Mouse (Mus musculus): Measurements from ENCODE around the gene Dlg1. TPM values are rescaled to one million over a fixed set of nuclear protein-coding genes. Genes with fewer than 3 reads are reported as not detected.
"Not testable (repeated sequence)": the region's sequence is repeated elsewhere in the genome, so short reads cannot be mapped to it uniquely, and the experiment has no call there.

Dlg1 gene
- total RNA-seq, 4 experiments from 2014 or later: 79.4 to 105 (median 85.4) TPM

- no peak for DNase-seq
These were observed 5.7 kb upstream of the Dlg1 start for GRCm38 (mm10) chr16:31657502-31657901.

GRCm38 (mm10) chr16:31658539-31659334 lies 4.5 kb upstream of the Dlg1 start:
- no peak for DNase-seq

- no peak for DNase-seq
These were observed 3.8 kb upstream of the Dlg1 start for GRCm38 (mm10) chr16:31659453-31659852.

DNA sequence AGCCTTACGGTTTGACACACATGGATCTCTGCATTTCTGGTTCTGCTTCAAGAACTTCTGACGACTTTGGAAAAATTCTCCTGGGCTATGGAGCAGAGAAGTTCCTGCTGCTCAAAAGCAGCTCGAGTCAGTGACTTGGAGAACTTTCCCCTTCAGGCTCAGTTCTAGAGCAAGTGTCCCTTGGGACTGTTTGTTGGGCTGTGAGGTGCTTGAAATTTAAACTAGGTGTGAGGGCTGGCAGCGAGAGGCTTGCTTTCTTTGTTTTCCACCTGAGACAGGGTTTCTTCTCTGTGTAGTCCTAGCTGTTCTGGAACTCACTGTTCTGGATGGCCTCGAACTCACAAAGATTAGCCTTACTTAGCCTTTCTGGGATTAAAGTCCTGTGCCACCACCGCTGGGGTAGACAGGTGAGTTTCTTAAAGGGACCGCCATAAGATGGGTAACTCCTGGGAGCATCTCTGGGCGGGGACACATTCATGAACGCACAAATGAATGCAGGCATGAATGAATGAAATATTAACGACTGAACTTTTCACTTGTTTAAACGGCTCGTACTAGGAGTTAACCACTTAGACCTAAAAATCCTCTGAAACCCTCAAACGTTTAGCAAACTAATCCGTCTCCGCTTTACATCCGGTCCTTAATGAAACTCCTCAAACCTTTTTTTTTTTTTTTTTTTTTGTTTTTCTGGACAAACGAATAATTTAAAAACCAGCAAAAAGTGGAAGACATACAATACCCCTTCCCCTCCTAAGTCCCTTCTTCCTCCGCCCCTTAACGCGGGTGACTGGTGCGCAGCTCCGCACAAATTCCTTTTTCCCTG lies 476 bp upstream of the Dlg1 start:
- DNase-seq: no peak

- no peak for DNase-seq
These were observed 999 bp downstream of the Dlg1 start for GRCm38 (mm10) chr16:31664287-31664597.

GRCm38 (mm10) chr16:31672202-31672601 lies 9.0 kb downstream of the Dlg1 start:
- no peak for DNase-seq

- DNase-seq: no peak
These were observed 14.2 kb downstream of the Dlg1 start for GRCm38 (mm10) chr16:31677463-31677862.

DNA sequence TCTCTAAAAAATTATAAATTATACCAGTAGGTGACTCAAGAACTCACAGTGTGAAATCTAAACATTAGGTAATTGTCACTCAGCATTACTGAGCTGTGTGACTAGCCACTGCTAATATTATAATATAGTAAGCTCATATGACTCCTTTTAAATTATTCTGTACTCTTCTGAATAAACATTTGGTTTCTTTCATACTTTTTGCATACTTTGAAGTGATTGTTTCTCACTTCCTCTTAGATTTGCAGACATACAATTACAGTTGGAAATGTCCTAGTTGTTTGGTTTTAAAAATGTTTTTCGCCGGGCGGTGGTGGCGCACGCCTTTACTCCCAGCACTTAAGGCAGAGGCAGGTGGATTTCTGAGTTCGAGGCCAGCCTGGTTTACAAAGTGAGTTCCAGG lies 19.0 kb downstream of the Dlg1 start:
- DNase-seq: no peak

GRCm38 (mm10) chr16:31683670-31684430 lies 20.6 kb downstream of the Dlg1 start:
- DNase-seq: no peak

DNA sequence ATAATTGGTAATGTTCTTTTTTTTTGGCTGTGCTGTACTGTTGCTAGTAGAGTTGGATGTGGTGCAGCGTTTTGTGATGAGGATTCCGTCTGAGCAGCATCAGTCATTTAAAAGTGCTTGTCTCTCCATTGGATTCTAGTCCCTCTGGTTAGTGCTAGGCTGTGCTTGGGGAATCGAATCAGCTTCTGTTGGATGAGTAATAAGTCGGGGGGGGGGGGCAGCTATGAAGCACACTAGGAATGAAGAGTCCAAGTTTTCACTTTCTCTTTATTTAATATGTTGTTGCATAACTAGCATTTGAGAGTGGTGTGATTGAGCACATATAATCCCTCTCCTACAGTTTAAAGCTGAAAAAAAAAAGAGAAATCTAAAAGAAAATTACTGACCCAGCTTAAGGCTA lies 21.5 kb downstream of the Dlg1 start:
- no peak for DNase-seq

DNA sequence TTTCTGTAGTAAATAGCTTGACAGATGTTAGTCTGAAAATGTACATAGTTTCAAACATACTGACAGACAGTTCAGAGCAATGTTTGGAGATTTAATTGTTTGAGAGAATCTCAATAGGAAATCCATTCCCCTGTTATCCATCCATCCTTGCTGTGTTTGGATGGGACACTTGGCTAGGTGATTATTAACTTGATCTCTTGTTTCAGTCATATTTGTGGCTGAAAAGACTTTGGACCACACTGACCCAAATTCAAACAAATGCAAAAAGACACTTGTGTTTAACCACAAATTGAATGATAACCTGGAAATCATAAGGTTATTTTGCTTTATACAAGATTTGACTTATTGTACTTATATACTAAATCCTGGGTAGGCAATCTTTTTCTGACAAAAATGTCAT lies 24.5 kb downstream of the Dlg1 start:
- DNase-seq: no peak

- DNase-seq: no peak
These were observed 32.2 kb downstream of the Dlg1 start for GRCm38 (mm10) chr16:31695286-31696020.

DNA sequence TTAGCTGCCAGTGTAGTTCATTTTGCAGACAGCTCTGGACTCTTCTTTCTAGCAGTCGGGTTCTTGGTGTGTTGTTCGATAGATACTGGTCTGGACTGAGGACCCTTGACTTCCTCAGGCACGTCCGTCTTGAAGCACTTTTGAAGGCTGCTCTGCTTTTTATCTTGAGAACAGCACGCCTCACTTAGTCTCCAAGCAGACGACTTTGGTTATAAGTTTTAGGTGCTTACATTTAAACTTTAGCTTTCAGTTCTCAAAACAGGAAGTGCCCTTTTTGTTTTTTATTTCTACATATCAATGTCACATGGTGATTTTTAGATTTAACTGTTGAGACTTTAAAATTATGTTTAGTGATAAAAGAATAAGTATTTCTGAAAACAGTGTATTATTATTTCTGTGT lies 33.1 kb downstream of the Dlg1 start:
- no peak for DNase-seq

GRCm38 (mm10) chr16:31697341-31697740 lies 34.1 kb downstream of the Dlg1 start:
- no peak for DNase-seq

GRCm38 (mm10) chr16:31705213-31705612 lies 42.0 kb downstream of the Dlg1 start:
- DNase-seq: no peak

DNA sequence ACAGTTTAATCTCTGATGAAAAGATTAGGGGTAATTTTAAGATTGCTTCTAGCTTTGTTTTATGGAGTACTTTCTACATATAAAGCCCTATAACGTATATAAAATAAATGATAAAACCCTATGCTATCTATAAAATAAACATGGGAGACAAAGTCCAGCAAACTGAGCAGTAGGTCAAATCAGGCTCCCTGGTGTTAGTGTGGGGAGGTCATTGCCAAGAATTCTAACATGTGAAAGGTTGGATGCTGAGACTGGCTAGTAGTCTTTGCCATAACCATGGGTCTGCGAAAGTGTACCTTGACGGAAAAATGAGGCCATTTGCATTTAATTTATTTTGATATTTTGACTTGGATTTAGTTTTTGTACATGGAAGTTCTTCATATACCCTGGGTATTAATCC lies 42.7 kb downstream of the Dlg1 start:
- DNase-seq: no peak

DNA sequence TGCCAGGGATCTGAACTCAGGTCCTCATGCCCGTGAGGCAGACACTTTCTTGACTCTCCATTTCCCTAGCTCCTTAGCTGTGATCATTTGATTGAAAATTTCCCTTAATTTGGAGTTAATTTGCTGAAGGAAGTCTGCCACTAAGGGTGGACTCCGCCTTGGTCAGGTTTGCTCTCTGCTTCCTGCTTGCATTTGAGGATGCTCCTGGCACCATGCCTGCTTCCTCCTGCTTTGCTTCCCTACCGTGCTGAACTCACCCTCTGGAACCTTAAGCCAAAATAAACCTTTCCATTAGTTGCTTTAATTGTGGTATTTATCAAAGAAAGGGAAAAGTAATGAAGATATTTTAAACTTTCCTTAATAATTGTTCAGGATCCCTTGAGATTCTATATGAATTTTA lies 44.1 kb downstream of the Dlg1 start:
- no peak for DNase-seq

GRCm38 (mm10) chr16:31722991-31723390 lies 59.7 kb downstream of the Dlg1 start:
- no peak for DNase-seq

DNA sequence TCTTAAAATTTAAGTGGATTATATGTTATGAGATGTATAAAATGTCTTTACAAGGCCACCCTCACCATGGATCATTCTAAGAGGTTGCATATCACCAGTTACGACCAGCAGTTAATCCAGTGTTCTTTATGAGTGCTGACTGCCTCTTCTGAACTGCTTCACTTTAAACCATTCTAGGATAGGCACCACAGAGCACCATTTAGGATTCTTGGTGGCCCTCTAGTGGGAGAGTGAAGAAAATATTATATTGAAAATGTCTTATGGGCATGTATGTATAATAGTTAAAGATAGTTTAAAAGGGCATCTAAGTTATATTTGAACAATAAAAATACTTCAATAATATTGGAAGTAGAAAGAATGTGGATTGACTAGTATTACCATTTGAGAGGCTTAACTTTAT lies 60.9 kb downstream of the Dlg1 start:
- no peak for DNase-seq

GRCm38 (mm10) chr16:31724818-31725217 lies 61.6 kb downstream of the Dlg1 start:
- DNase-seq: no peak

GRCm38 (mm10) chr16:31730971-31731370 lies 67.7 kb downstream of the Dlg1 start:
- DNase-seq: not testable (repeated sequence)

DNA sequence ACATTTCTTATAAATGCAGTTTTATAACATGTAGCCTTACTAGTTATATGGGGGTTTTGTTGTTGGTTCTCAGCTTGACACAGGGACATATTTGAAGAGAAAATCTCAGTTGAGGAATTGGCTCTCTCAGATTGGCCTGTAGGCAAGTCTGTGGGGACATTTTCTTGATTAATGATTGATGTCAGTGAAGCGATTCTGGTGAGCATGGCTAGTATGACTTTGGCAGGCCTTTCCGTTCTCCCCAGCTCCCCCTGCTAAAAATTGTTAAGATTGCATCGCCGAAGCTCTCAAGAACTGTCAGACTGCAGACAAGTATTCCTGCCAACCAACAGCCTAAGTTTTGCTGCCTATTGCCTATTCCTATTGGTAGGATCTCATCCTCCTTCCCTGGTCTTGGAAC lies 73.8 kb downstream of the Dlg1 start:
- DNase-seq: no peak

GRCm38 (mm10) chr16:31737761-31738160 lies 74.5 kb downstream of the Dlg1 start:
- no peak for DNase-seq

Data from adrenal gland, adult 8-10 months (tissue).